Mouse (Mus musculus) lung, embryonic 16.5 days (tissue): ENCODE measurements at regions not wholly inside any gene's neighbourhood (a gene's known extent, or its start where the extent isn't known, plus 50 kb on each side); places are given as distances from the start of the nearest gene placed in this dataset.
A peak's percentile ranks its signal among the peaks of the same experiment; 100 is the strongest.

ENCODE experiments used
- ATAC-seq: fragments of 200-750 bp; cut with Nextera tagmentation; 2 replicates; pipeline ENCODE4 v1.8.0; 2017; ENCODE audit warnings: low read depth, mild to moderate bottlenecking, moderate library complexity
- H3K27ac ChIP-seq: fragments of 300-500 bp; sonication (generic); 2 replicates; pipeline ENCODE4 v1.5.1; 2014; ENCODE audit warnings: mild to moderate bottlenecking, control low read depth, low read length
- H3K27me3 ChIP-seq: fragments of 300-500 bp; sonication (generic); 2 replicates; pipeline ENCODE4 v1.6.1; 2014; ENCODE audit warnings: low read depth, low read length, mixed read lengths; ENCODE audit not compliant: control insufficient read depth, insufficient read depth
- H3K36me3 ChIP-seq: fragments of 300-500 bp; sonication (generic); 2 replicates; pipeline ENCODE4 v1.6.1; 2014; ENCODE audit warnings: low read length; ENCODE audit not compliant: control insufficient read depth, insufficient read depth
- H3K4me1 ChIP-seq: fragments of 300-500 bp; sonication (generic); replicated peaks from 2 replicates; pipeline ENCODE4 v1.6.1; 2014; ENCODE audit warnings: low read length, mixed read lengths; ENCODE audit not compliant: control insufficient read depth, insufficient read depth
- H3K4me2 ChIP-seq: fragments of 300-500 bp; sonication (generic); 2 replicates; pipeline ENCODE4 v1.6.1; 2014; ENCODE audit warnings: low read depth, low read length, control low read depth
- H3K4me3 ChIP-seq: fragments of 300-500 bp; sonication (generic); 2 replicates; pipeline ENCODE4 v1.5.1; 2014; ENCODE audit warnings: mild to moderate bottlenecking, low read length, control low read depth
- H3K9ac ChIP-seq: fragments of 300-500 bp; sonication (generic); 2 replicates; pipeline ENCODE4 v1.6.1; 2014; ENCODE audit warnings: low read length, control low read depth
- H3K9me3 ChIP-seq: fragments of 300-500 bp; sonication (generic); 2 replicates; pipeline ENCODE4 v1.6.1; 2016; ENCODE audit warnings: low read length; ENCODE audit not compliant: control insufficient read depth
- WGBS: fragments of 180-500 bp; shearing (Covaris S2); extraction: QIAGEN DNeasy Blood & Tissue Kit; methylation state at CpG from one replicate; pipeline ENCODE4 v1.1.7; 2014; 5-methylcytosine and 5-hydroxymethylcytosine counted together

GRCm38 (mm10) chr15:68412697-68413096, 1912.0 kb upstream of the Lrrc6 start:
- no peaks in the 10 kb centered on the region for H3K36me3 ChIP-seq
- no peaks in the 10 kb centered on the region for H3K9me3 ChIP-seq
- no peak for ATAC-seq
- H3K4me2 ChIP-seq, result no peak overlapping the region
- no peak overlapping the region for H3K9ac ChIP-seq
- peaks cover 15% of the 10 kb centered on the region for H3K4me1 ChIP-seq
- H3K27ac ChIP-seq, result peak overlapping the region; percentile 94
- H3K27me3 ChIP-seq, result no peaks in the 10 kb centered on the region
- 47% methylated on average over 2 of the region's 2 CpGs for WGBS
- H3K4me3 ChIP-seq, result no peak overlapping the region

GRCm38 (mm10) chr15:68412156-68412555, 1911.4 kb upstream of the Lrrc6 start:
- Histone ChIP-seq H3K9ac (no peak overlapping the region), H3K27ac (no peak overlapping the region), H3K9me3 (no peaks in the 10 kb centered on the region), H3K4me2 (no peak overlapping the region), H3K4me1 (peaks cover 15% of the 10 kb centered on the region), H3K4me3 (no peak overlapping the region), H3K36me3 (no peaks in the 10 kb centered on the region), H3K27me3 (no peaks in the 10 kb centered on the region)
- WGBS, result 71% methylated on average over 3 of the region's 3 CpGs
- ATAC-seq, result no peak

DNA sequence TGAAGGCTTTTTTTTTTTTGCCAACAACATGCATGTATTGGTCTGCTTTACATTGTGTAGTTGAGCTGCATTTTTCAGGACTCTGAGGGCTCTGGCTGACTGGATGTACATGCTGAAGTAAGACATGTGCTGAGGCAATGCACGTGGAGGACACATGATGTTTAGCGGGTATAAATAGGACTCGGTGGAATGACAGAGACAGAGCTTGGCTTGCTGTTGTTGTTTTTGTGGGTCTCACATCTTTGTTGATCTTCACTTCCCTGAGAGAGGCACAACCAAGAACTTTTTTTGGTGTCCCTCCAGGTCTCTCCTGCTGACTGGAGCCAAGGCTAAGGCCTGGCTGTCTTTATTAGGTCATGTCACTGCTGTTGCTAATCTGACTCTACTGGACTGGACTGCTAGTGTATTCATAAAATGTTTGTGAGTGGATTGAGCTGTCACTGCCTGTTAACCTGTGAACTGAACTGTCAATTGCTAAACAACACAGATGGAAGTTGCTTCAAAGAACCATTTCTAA, 1902.9 kb upstream of the Lrrc6 start:
- whole genome bisulfite sequencing, result 88% methylated on average over 3 of the region's 3 CpGs
- no peak overlapping the region for H3K4me2 ChIP-seq
- H3K9me3 ChIP-seq, result no peaks in the 10 kb centered on the region; the same call in 1 of the 2 replicates
- no peaks in the 10 kb centered on the region for H3K36me3 ChIP-seq
- no peaks in the 10 kb centered on the region for H3K27me3 ChIP-seq
- H3K9ac ChIP-seq, result no peak overlapping the region
- ATAC-seq, result no peak
- no peak overlapping the region for H3K27ac ChIP-seq
- 0 out of 2 replicates have a peak, but pooled peaks cover 4% of the 10 kb centered on the region for H3K4me1 ChIP-seq
- H3K4me3 ChIP-seq, result no peak overlapping the region

GRCm38 (mm10) chr15:68401726-68402125, 1901.0 kb upstream of the Lrrc6 start:
- Histone ChIP-seq H3K4me1 (0 out of 2 replicates have a peak, but pooled peaks cover 4% of the 10 kb centered on the region), H3K4me2 (no peak overlapping the region), H3K27me3 (no peaks in the 10 kb centered on the region), H3K27ac (no peak overlapping the region), H3K9me3 (no peaks in the 10 kb centered on the region; the same call in 1 of the 2 replicates), H3K9ac (no peak overlapping the region), H3K4me3 (no peak overlapping the region), H3K36me3 (no peaks in the 10 kb centered on the region)
- 49% methylated on average over 1 of the region's 1 CpGs for WGBS
- no peak for ATAC-seq

DNA sequence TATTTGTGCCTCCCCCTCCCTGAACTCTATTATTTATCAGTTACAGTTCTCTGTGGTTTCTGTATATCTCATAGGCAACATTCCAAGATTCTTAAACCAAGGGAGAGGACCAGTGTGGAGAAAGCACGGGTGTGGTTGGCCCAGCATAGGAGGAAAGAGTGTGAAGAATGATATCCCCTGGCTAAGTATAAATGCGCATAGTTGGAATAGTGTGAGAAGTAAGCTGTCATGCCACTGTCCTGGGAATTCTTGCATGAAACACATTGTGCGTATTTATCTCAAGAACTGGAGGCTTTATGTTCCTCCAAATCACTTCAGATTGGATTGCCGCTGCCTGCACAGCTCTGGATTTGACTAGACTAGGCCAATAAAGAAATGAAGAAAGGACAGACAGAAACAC, 1900.3 kb upstream of the Lrrc6 start:
- H3K9ac ChIP-seq, result no peak overlapping the region
- peak overlapping the region; percentile 55 for H3K27ac ChIP-seq
- WGBS, result 47% methylated on average over 4 of the region's 4 CpGs
- H3K4me3 ChIP-seq, result no peak overlapping the region
- peak; percentile 96 for ATAC-seq
- H3K4me1 ChIP-seq, result 0 out of 2 replicates have a peak, but pooled peaks cover 4% of the 10 kb centered on the region
- H3K4me2 ChIP-seq, result no peak overlapping the region
- H3K9me3 ChIP-seq, result no peaks in the 10 kb centered on the region; the same call in 1 of the 2 replicates
- no peaks in the 10 kb centered on the region for H3K27me3 ChIP-seq
- H3K36me3 ChIP-seq, result no peaks in the 10 kb centered on the region

DNA sequence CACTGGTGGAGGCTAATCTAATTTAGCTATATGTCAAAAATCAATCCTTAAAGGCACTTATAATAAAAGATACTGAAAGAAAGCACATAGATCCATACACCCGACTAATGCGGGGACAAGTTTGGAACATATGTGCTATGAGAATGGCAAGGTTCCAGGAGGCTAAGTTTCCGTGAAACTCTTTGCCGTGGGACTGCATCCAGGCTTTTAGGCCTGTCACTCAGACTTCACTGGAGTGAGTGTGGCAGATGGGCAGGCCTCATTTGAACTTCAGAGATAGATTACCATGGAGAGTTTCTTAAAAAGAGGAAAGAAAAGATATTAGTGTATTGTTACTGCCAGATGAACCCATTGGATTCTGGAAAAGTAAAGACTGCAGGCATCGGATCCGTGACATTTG, 1895.9 kb upstream of the Lrrc6 start:
- Histone ChIP-seq H3K4me2 (no peak overlapping the region), H3K27ac (no peak overlapping the region), H3K36me3 (no peaks in the 10 kb centered on the region), H3K9me3 (no peaks in the 10 kb centered on the region; the same call in 1 of the 2 replicates), H3K4me1 (0 out of 2 replicates have a peak, but pooled peaks cover 4% of the 10 kb centered on the region), H3K4me3 (no peak overlapping the region), H3K9ac (no peak overlapping the region), H3K27me3 (no peaks in the 10 kb centered on the region)
- ATAC-seq, result no peak
- WGBS, result 84% methylated on average over 6 of the region's 6 CpGs

DNA sequence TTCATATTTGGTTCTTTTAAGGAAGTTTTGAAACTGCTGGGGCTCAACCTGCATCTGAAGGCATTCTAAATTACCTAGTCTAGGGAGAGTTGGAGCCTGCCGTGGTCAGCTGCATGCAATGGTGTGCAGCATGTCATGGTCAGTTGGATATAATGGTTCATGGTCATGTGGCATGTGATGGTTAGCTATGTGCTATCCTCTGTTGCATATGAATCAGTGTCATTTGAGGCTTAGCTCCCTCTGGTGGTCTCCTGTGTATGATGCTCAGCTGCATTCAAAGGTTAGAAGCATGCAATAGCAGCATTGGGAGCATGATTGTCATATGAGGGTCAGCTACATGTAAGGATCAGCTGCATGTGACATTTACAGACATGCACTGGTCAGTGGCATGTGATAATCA, 1894.0 kb upstream of the Lrrc6 start:
- Histone ChIP-seq H3K9ac (no peak overlapping the region), H3K4me1 (no peaks in the 10 kb centered on the region), H3K36me3 (no peaks in the 10 kb centered on the region), H3K9me3 (no peaks in the 10 kb centered on the region), H3K27ac (no peak overlapping the region), H3K4me3 (no peak overlapping the region), H3K27me3 (no peaks in the 10 kb centered on the region), H3K4me2 (no peak overlapping the region)
- no peak for ATAC-seq
- WGBS, result 76% methylated on average over 1 of the region's 1 CpGs

DNA sequence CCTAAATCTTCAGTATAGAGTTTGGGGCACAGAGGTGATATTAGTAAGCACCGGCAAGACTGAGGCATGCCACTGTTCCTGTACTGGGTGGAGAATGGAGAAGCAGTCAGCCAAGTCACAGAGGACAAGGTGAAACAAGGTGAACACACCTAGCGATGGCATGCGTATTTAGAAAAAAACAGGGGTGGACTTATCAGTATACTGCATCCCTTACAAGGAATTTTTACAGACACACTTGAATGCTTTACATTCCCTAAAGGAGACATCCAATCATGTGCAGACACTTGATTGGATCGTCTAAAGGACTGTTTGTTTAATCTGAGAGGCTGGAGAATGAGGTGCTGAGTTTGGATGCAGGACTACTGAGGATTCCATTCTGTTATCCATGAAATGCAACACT, 1893.4 kb upstream of the Lrrc6 start:
- Histone ChIP-seq H3K4me2 (no peak overlapping the region), H3K9me3 (no peaks in the 10 kb centered on the region), H3K36me3 (no peaks in the 10 kb centered on the region), H3K9ac (no peak overlapping the region), H3K27me3 (no peaks in the 10 kb centered on the region), H3K27ac (no peak overlapping the region), H3K4me3 (no peak overlapping the region), H3K4me1 (no peaks in the 10 kb centered on the region)
- no peak for ATAC-seq
- WGBS, result 51% methylated on average over 4 of the region's 4 CpGs

GRCm38 (mm10) chr15:68391737-68392136, 1891.0 kb upstream of the Lrrc6 start:
- no peaks in the 10 kb centered on the region for H3K36me3 ChIP-seq
- no peaks in the 10 kb centered on the region for H3K4me1 ChIP-seq
- H3K4me3 ChIP-seq, result no peak overlapping the region
- no peak overlapping the region for H3K4me2 ChIP-seq
- WGBS, result 38% methylated on average over 1 of the region's 1 CpGs
- no peak overlapping the region for H3K9ac ChIP-seq
- no peaks in the 10 kb centered on the region for H3K27me3 ChIP-seq
- peak overlapping the region; percentile 83 for H3K27ac ChIP-seq
- peak; percentile 83 for ATAC-seq
- H3K9me3 ChIP-seq, result no peaks in the 10 kb centered on the region

- H3K27ac ChIP-seq, result peak overlapping the region; percentile 68
- H3K9me3 ChIP-seq, result no peaks in the 10 kb centered on the region
- H3K27me3 ChIP-seq, result no peaks in the 10 kb centered on the region
- H3K4me1 ChIP-seq, result no peaks in the 10 kb centered on the region
- H3K9ac ChIP-seq, result no peak overlapping the region
- H3K4me3 ChIP-seq, result no peak overlapping the region
- WGBS, result 55% methylated on average over 5 of the region's 5 CpGs
- no peaks in the 10 kb centered on the region for H3K36me3 ChIP-seq
- peak; percentile 77 for ATAC-seq
- no peak overlapping the region for H3K4me2 ChIP-seq
Measured at GRCm38 (mm10) chr15:68389855-68390254, 1889.1 kb upstream of the Lrrc6 start.
